Mouse (Mus musculus) activated CD4-positive, CD25-positive, alpha-beta regulatory T cell (primary cell): ENCODE measurements around the gene Rgs8. TPM values are rescaled to one million over a fixed set of nuclear protein-coding genes. Genes with fewer than 3 reads are reported as not detected.

ENCODE experiments used
- polyA plus RNA-seq, 2 experiments: library from polyadenylated mRNA; unstranded; fragments of 100-300 nt; shearing (Covaris generic); gene quantifications; one replicate each; pipeline ENCODE4 v1.2.1; 2017

Gene Rgs8
- not detected for polyA plus RNA-seq

GRCm38 (mm10) chr1:153652938-153653623 lies at the start of gene Rgs8:
Rgs8 (plus strand) TSS chr1:153653025.

GRCm38 (mm10) chr1:153740145-153740544 lies 87.3 kb downstream of the Rgs8 start, which contains the start of gene Rgs16:
Rgs16 (plus strand) TSS chr1:153740349.

GRCm38 (mm10) chr1:153749211-153749801 lies 96.5 kb downstream of the Rgs8 start, which contains the start of gene Rnasel:
Rnasel (plus strand) TSS chr1:153749426.

Other genes starting within 250 kb of the Rgs8 start
- gene Shcbp1l, start 227.9 kb upstream of the Rgs8 start, polyA plus RNA-seq: under 1 TPM in 1 of 2 experiments, not detected in 1; 0.29 TPM
- 10 to 100 TPM; 40.1 to 46.4 TPM for gene Dhx9, start 165.4 kb upstream of the Rgs8 start, polyA plus RNA-seq
- gene Npl, start 103.0 kb upstream of the Rgs8 start, polyA plus RNA-seq: 1 to 10 TPM in 1 of 2 experiments, under 1 TPM in 1; 0.16 to 2.8 TPM
- 10 to 100 TPM; 17.5 to 31.6 TPM for gene Rgs16, start 87.3 kb downstream of the Rgs8 start, polyA plus RNA-seq
- 10 to 100 TPM; 24.7 to 25.9 TPM for gene Rnasel, start 96.4 kb downstream of the Rgs8 start, polyA plus RNA-seq
- gene Rgsl1, start 191.1 kb downstream of the Rgs8 start, polyA plus RNA-seq: not detected
- gene Teddm1b, start 221.3 kb downstream of the Rgs8 start, polyA plus RNA-seq: under 1 TPM; 0.12 to 0.15 TPM
- under 1 TPM in 1 of 2 experiments, not detected in 1; 0.59 TPM for gene Teddm1a, start 238.7 kb downstream of the Rgs8 start, polyA plus RNA-seq
- 10 to 100 TPM; 28.4 to 29.7 TPM for gene Glul, start 246.9 kb downstream of the Rgs8 start, polyA plus RNA-seq
- under 1 TPM; 0.28 to 0.30 TPM for gene Teddm2, start 247.2 kb downstream of the Rgs8 start, polyA plus RNA-seq